Mouse (Mus musculus): ENCODE results near the gene Mios. TPM values are rescaled to one million over a fixed set of nuclear protein-coding genes. Genes with fewer than 3 reads are reported as not detected.
A peak's percentile ranks its signal among the peaks of the same experiment; 100 is the strongest.

Gene Mios
- total and polyA plus RNA-seq, 3 experiments: 11.4 to 15.1 TPM; not detected in 1

DNA sequence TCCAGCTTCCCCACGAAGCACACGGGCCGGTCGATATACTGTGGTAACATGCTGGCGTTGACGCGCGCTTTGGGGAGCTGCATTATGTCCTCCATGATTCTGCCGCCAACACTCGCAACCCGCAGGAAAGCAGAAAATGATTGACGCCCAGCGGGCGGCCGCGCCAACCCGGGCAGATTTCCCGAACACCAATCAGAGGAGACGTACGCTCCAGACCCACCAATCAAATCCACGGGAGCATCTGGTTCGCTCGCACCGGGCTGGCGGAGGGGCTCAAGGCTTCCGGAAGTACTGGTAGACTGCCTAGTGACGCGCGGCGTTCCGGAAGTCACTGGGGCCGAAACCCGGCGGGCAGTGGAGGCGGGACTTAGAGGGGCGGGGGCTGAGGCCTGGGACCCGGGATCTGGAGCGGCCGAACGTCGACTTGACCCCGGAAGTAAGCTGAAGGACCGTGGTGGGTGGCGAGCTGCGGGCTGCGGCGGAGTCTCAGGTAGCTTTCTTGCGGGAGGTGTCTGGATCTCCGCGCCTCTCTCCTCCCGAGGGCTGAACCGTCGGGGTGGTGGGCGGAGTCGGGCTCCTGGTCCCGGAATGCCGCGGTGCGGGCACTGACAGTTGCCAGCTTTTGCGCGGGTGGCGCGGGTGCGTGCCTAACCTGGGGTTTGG is 50.1 kb downstream of the Mios start, which contains the start of the genes Rpa3, Umad1 and Gm45062:
Gene Rpa3, minus strand, starts transcription at position 170 of the 663 bp plus-strand sequence.
Gene Umad1, plus strand, starts transcription at position 285 of the 663 bp plus-strand sequence.
Gene Gm45062, plus strand, starts transcription at position 447 of the 663 bp plus-strand sequence.
- Histone ChIP-seq H3K9ac (ENCODE audit: control insufficient read depth, low read depth, low read length, poor library complexity, severe bottlenecking) (peak within 1 kb of the TSS; percentile 87), H3K27ac (ENCODE audit: control insufficient read depth, low read depth, low read length) (peak within 1 kb of the TSS; percentile 76), H3K4me3 (ENCODE audit: control insufficient read depth in 1 of 2, insufficient read depth in 1 of 2, low read depth in 2 of 2, low read length in 2 of 2) (peak within 1 kb of the TSS; percentile 87 to 90), H3K27me3 (ENCODE audit: control insufficient read depth in 1 of 2, insufficient read depth in 2 of 2, low read length in 2 of 2) (no peaks in the 10 kb centered on the region), H3K4me1 (ENCODE audit: control insufficient read depth in 1 of 2, insufficient read depth in 2 of 2, low read length in 2 of 2) (peaks cover 0 to 7% of the 10 kb centered on the region in 2 experiments; a peak in 2 of 4 replicates), H3K79me2 (ENCODE audit: control insufficient read depth, insufficient read depth, low read length, poor library complexity) (peaks cover 13% of the 10 kb centered on the region), H3K36me3 (ENCODE audit: control insufficient read depth in 1 of 2, insufficient read depth in 2 of 2, low read length in 2 of 2) (peaks cover 5 to 8% of the 10 kb centered on the region in 2 experiments; a peak in 3 of 4 replicates), H3K9me3 (replicated peaks; ENCODE audit: insufficient read depth, low read length) (no peaks in the 10 kb centered on the region)
- peak; percentile 99 for DNase-seq (ENCODE audit: low read depth, low spot score)
- no peak for TF ChIP-seq SMC3 (IDR thresholded peaks at IDR 0.05; ENCODE audit: low read depth, low read length)
- peak; percentile 47 to 82; a peak in 3 of 4 replicates for TF ChIP-seq POLR2A (IDR thresholded peaks at IDR 0.05; ENCODE audit: control insufficient read depth in 1 of 2, insufficient read depth in 1 of 2, low read depth in 1 of 2, low read length in 2 of 2, poor library complexity in 1 of 2)
- no peak for TF ChIP-seq BHLHE40 (IDR thresholded peaks at IDR 0.05; ENCODE audit: borderline replicate concordance, low read depth, low read length)
- TF ChIP-seq RAD21 (IDR thresholded peaks at IDR 0.05; ENCODE audit: low read depth, low read length): no peak
- peak; percentile 10; the same call in 1 of the 2 replicates for TF ChIP-seq TCF12 (IDR thresholded peaks at IDR 0.05; ENCODE audit: low read depth, low read length)
- peak; percentile 73 for TF ChIP-seq ZMIZ1 (IDR thresholded peaks at IDR 0.05; ENCODE audit: low read depth, low read length)
- no peak for TF ChIP-seq USF2 (IDR thresholded peaks at IDR 0.05; ENCODE audit: borderline replicate concordance in 1 of 2, insufficient read depth in 1 of 2, low read depth in 1 of 2, low read length in 2 of 2)
- no peak for TF ChIP-seq UBTF (IDR thresholded peaks at IDR 0.05; ENCODE audit: borderline replicate concordance, insufficient read depth, low read depth, low read length)
- no peak for TF ChIP-seq GATA1 (IDR thresholded peaks at IDR 0.05; ENCODE audit: low read depth, low read length)
- peak; percentile 95 for TF ChIP-seq ELF1 (IDR thresholded peaks at IDR 0.05; ENCODE audit: low read depth, low read length)
- no peak for TF ChIP-seq MEF2A (IDR thresholded peaks at IDR 0.05; ENCODE audit: extremely low read depth, insufficient replicate concordance, low read depth, low read length, poor library complexity, severe bottlenecking)
- 0 out of 2 replicates have a peak, but pooled peaks have one; percentile 19 for TF ChIP-seq MYC (IDR thresholded peaks at IDR 0.05; ENCODE audit: low read depth, low read length)
- peak; percentile 73; the same call in 1 of the 2 replicates for TF ChIP-seq E2F4 (IDR thresholded peaks at IDR 0.05; ENCODE audit: borderline replicate concordance, low read depth, low read length)
- no peak for TF ChIP-seq ETS1 (IDR thresholded peaks at IDR 0.05; ENCODE audit: low read depth, low read length)
- TF ChIP-seq CHD2 (IDR thresholded peaks at IDR 0.05; ENCODE audit: low read length): peak; percentile 54
- no peak for TF ChIP-seq CHD1 (IDR thresholded peaks at IDR 0.05; ENCODE audit: low read depth, low read length)
- 0 out of 2 replicates have a peak, but pooled peaks have one; percentile 11 for TF ChIP-seq MYB (IDR thresholded peaks at IDR 0.05; ENCODE audit: low read depth, low read length)
- peak; percentile 73; the same call in 1 of the 2 replicates for TF ChIP-seq MAZ (IDR thresholded peaks at IDR 0.05; ENCODE audit: low read depth, low read length)
- TF ChIP-seq MXI1 (IDR thresholded peaks at IDR 0.05; ENCODE audit: low read depth, low read length): peak; percentile 23; the same call in 1 of the 2 replicates
- TF ChIP-seq EP300 (IDR thresholded peaks at IDR 0.05; ENCODE audit: low read depth in 1 of 2, low read length in 2 of 2): no peak
- TF ChIP-seq RCOR1 (IDR thresholded peaks at IDR 0.05; ENCODE audit: low read depth, low read length): no peak
- TF ChIP-seq NRF1 (IDR thresholded peaks at IDR 0.05; ENCODE audit: insufficient read depth, low read depth, low read length, poor library complexity, severe bottlenecking): no peak
- TF ChIP-seq ZC3H11A (IDR thresholded peaks at IDR 0.05; ENCODE audit: low read depth, low read length): no peak; the same call in 1 of the 2 replicates
- no peak for TF ChIP-seq MAFK (IDR thresholded peaks at IDR 0.05; ENCODE audit: borderline replicate concordance, low read depth, low read length)
- no peak for TF ChIP-seq TAL1 (IDR thresholded peaks at IDR 0.05; ENCODE audit: low read length)
- no peak for TF ChIP-seq POLR2AphosphoS5 (IDR thresholded peaks at IDR 0.05; ENCODE audit: borderline replicate concordance, low read depth, low read length)
- TF ChIP-seq POLR2AphosphoS2 (IDR thresholded peaks at IDR 0.05; ENCODE audit: low read length): peak; percentile 69
- TF ChIP-seq SIN3A (IDR thresholded peaks at IDR 0.05; ENCODE audit: low read length): peak; percentile 86
- peak; percentile 80 for TF ChIP-seq NELFE (IDR thresholded peaks at IDR 0.05; ENCODE audit: low read depth, low read length)
- no peak for TF ChIP-seq JUND (IDR thresholded peaks at IDR 0.05; ENCODE audit: low read depth, low read length)
- peak; percentile 86 for TF ChIP-seq HCFC1 (IDR thresholded peaks at IDR 0.05; ENCODE audit: low read depth, low read length)
- no peak for TF ChIP-seq USF1 (IDR thresholded peaks at IDR 0.05; ENCODE audit: low read depth, low read length)
- no peak for TF ChIP-seq GABPA (IDR thresholded peaks at IDR 0.05; ENCODE audit: low read depth, low read length)
- no peak for TF ChIP-seq CTCF (IDR thresholded peaks at IDR 0.05 in 2 of 3, conservative IDR thresholded peaks at IDR 0.05 in 1 of 3; ENCODE audit: control insufficient read depth in 1 of 3, insufficient read depth in 1 of 3, low read depth in 2 of 3, low read length in 3 of 3, poor library complexity in 1 of 3, severe bottlenecking in 1 of 3)
- TF ChIP-seq ZKSCAN1 (IDR thresholded peaks at IDR 0.05; ENCODE audit: low read depth, low read length): no peak
